9 mouse cellular contexts compared by ENCODE assay signal in genomic region chr19:11911021-11911420, GRCm38 (mm10). TPM values are rescaled to one million over a fixed set of nuclear protein-coding genes. Genes with fewer than 3 reads are reported as not detected.
DNase-seq lines count a peak whose midpoint lies in the region; ATAC-seq and TF ChIP-seq lines count a peak whose summit lies in the region.
"Had no signal": no experiment of that assay in that cellular context is flagged by ENCODE, and none has a peak within 500 bp of the region (broad histone marks: within the 10 kb centered on the region; RNA-seq: fewer than 3 reads in every experiment).

No protein-coding gene starts in this region.

- no peak for ATAC-seq in erythroblast, adult 5-6 weeks (replicated peaks; ENCODE audit: low FRiP score, poor library complexity, severe bottlenecking)
- no peak for ATAC-seq in liver, embryonic 11.5 days (replicated peaks; ENCODE audit: low FRiP score)
- no peak for ATAC-seq in stomach, embryonic 16.5 days (ENCODE audit: insufficient read depth, low FRiP score)

- WGBS in spleen, adult 2 months = 76% methylated on average over 5 of the region's 5 CpGs
- 56% methylated on average over 5 of the region's 5 CpGs for WGBS in liver, embryonic 11.5 days
- 87% methylated on average over 5 of the region's 5 CpGs for WGBS in stomach, embryonic 16.5 days

- H3K4me1 ChIP-seq in erythroblast, embryonic 14.5 days (ENCODE audit: control insufficient read depth) = peaks cover 28% of the 10 kb centered on the region
- H3K4me1 ChIP-seq in spleen, adult 2 months (ENCODE audit: control insufficient read depth, insufficient read depth, insufficient read length) = peaks cover 3% of the 10 kb centered on the region; the same call in 1 of the 2 replicates
- H3K4me1 ChIP-seq in liver, embryonic 11.5 days (replicated peaks; ENCODE audit: control insufficient read depth, insufficient read depth, low read length) = peaks cover 15% of the 10 kb centered on the region
- peaks cover 5% of the 10 kb centered on the region; the same call in 1 of the 2 replicates for H3K4me1 ChIP-seq in stomach, embryonic 16.5 days (ENCODE audit: control insufficient read depth, insufficient read depth, low read length)

- DNase-seq in spleen, adult 2 months (ENCODE audit: low read depth in 1 of 2, low spot score in 2 of 2) = no peak
- no peak for DNase-seq in spleen, postnatal 4 days (ENCODE audit: low spot score in 2 of 2)
- no peak for DNase-seq in liver, embryonic 11.5 days (ENCODE audit: low spot score)
- DNase-seq in urinary bladder, postnatal 10 days (ENCODE audit: low spot score) = no peak
- no peak for DNase-seq in layer of hippocampus, postnatal 14 days (ENCODE audit: low spot score in 2 of 2)

- peak overlapping the region; percentile 66; the same call in 1 of the 2 replicates for H3K9ac ChIP-seq in liver, embryonic 11.5 days (ENCODE audit: low read depth, low read length)
- no peak overlapping the region for H3K9ac ChIP-seq in stomach, embryonic 16.5 days (ENCODE audit: low read length)

- no peak for TF ChIP-seq CTCF in spleen, adult 2 months (IDR thresholded peaks at IDR 0.05; ENCODE audit: extremely low read depth, insufficient read depth, insufficient read length, insufficient replicate concordance)

- H3K4me3 ChIP-seq in erythroblast, embryonic 14.5 days (replicated peaks) = peak overlapping the region; percentile 87
- H3K4me3 ChIP-seq in spleen, adult 2 months (ENCODE audit: extremely low read depth, insufficient read depth, insufficient read length) = no peak overlapping the region
- peak overlapping the region; percentile 96 for H3K4me3 ChIP-seq in liver, embryonic 11.5 days (ENCODE audit: low read depth, low read length)
- peak overlapping the region; percentile 74 for H3K4me3 ChIP-seq in stomach, embryonic 16.5 days (replicated peaks; ENCODE audit: low read length)

- H3K27ac ChIP-seq in spleen, adult 2 months (ENCODE audit: insufficient read depth, low read length) = peak overlapping the region; percentile 82; the same call in 1 of the 2 replicates
- H3K27ac ChIP-seq in liver, embryonic 11.5 days (ENCODE audit: low read depth, low read length) = no peak overlapping the region
- no peak overlapping the region for H3K27ac ChIP-seq in stomach, embryonic 16.5 days (ENCODE audit: low read length)

- peaks cover 13% of the 10 kb centered on the region for H3K36me3 ChIP-seq in erythroblast, embryonic 14.5 days (ENCODE audit: control insufficient read depth)
- H3K36me3 ChIP-seq in spleen, adult 2 months (ENCODE audit: control insufficient read depth, insufficient read depth, low read length) = peaks cover 4% of the 10 kb centered on the region; the same call in 1 of the 2 replicates
- H3K36me3 ChIP-seq in liver, embryonic 11.5 days (ENCODE audit: control insufficient read depth, insufficient read depth, low read length) = no peaks in the 10 kb centered on the region; the same call in 1 of the 2 replicates
- H3K36me3 ChIP-seq in stomach, embryonic 16.5 days (ENCODE audit: control insufficient read depth, insufficient read depth, low read length) = no peaks in the 10 kb centered on the region

- no peaks in the 10 kb centered on the region for H3K9me3 ChIP-seq in erythroblast, embryonic 14.5 days (ENCODE audit: control insufficient read depth, low read length)
- no peaks in the 10 kb centered on the region for H3K9me3 ChIP-seq in liver, embryonic 11.5 days (ENCODE audit: control insufficient read depth, low read length)
- H3K9me3 ChIP-seq in stomach, embryonic 16.5 days (replicated peaks; ENCODE audit: control insufficient read depth, low read length) = no peaks in the 10 kb centered on the region

- H3K27me3 ChIP-seq in erythroblast, embryonic 14.5 days (ENCODE audit: control insufficient read depth) = no peaks in the 10 kb centered on the region
- H3K27me3 ChIP-seq in spleen, adult 2 months (ENCODE audit: control insufficient read depth, insufficient read depth, low read length) = no peaks in the 10 kb centered on the region
- H3K27me3 ChIP-seq in liver, embryonic 11.5 days (replicated peaks; ENCODE audit: control insufficient read depth, insufficient read depth, low read length) = no peaks in the 10 kb centered on the region
- H3K27me3 ChIP-seq in stomach, embryonic 16.5 days (ENCODE audit: control insufficient read depth, insufficient read depth, low read length) = no peaks in the 10 kb centered on the region

- no peak for TF ChIP-seq POLR2A in spleen, adult 2 months (IDR thresholded peaks at IDR 0.05; ENCODE audit: low read depth, low read length)

- H3K4me2 ChIP-seq in liver, embryonic 11.5 days = peak overlapping the region; percentile 84
- H3K4me2 ChIP-seq in stomach, embryonic 16.5 days (ENCODE audit: low read depth, low read length) = peak overlapping the region; percentile 73

RNA-seq across cellular contexts. Expression of gene Patl1, which starts 1.2 kb away (rescaled TPM):
- 0.16 and 0.23 TPM in 2 replicates for polyA plus RNA-seq in erythroblast, embryonic 14.5 days (2012)
- 8.5 and 8.8 TPM in 2 replicates for total RNA-seq in erythroblast, adult 5-6 weeks (2015; ENCODE audit: low replicate concordance)
- total RNA-seq in erythroblast, adult 5-6 weeks (2017; ENCODE audit: low replicate concordance) = 2.4 and 3.9 TPM in 2 replicates
- polyA plus RNA-seq in spleen, adult 2 months (2012; rRNA removed) = 12.6 and 13.7 TPM in 2 replicates
- polyA plus RNA-seq in liver, embryonic 11.5 days (2014; fragmentation: Nextera tagmentation; extraction: Ambion mirVana) = 21.7 and 24.3 TPM in 2 replicates
- 16.6 and 16.9 TPM in 2 replicates for polyA plus RNA-seq in stomach, embryonic 16.5 days (2015; fragmentation: Nextera tagmentation; extraction: Ambion mirVana)
- total RNA-seq in layer of hippocampus, postnatal 14 days (2021) = 10 to 100 TPM; 19.1 to 20.2 TPM

RNA-seq across cellular contexts. Expression of gene Olfr1420, which starts 24.7 kb away (rescaled TPM):
- not detected in 2 replicates for polyA plus RNA-seq in erythroblast, embryonic 14.5 days (2012)
- not detected in 2 replicates for total RNA-seq in erythroblast, adult 5-6 weeks (2015; ENCODE audit: low replicate concordance)
- total RNA-seq in erythroblast, adult 5-6 weeks (2017; ENCODE audit: low replicate concordance) = not detected in 2 replicates
- not detected in 2 replicates for polyA plus RNA-seq in spleen, adult 2 months (2012; rRNA removed)
- polyA plus RNA-seq in liver, embryonic 11.5 days (2014; fragmentation: Nextera tagmentation; extraction: Ambion mirVana) = 0.14 TPM in 1 of 2 replicates, not detected in the other
- 0.06 TPM in 1 of 2 replicates, not detected in the other for polyA plus RNA-seq in stomach, embryonic 16.5 days (2015; fragmentation: Nextera tagmentation; extraction: Ambion mirVana)
- not detected for total RNA-seq in layer of hippocampus, postnatal 14 days (2021)
- polyA plus RNA-seq: large intestine, adult 2 months had no signal

RNA-seq across cellular contexts. Expression of gene Olfr1419, which starts 36.1 kb away (rescaled TPM):
- polyA plus RNA-seq in erythroblast, embryonic 14.5 days (2012) = not detected in 2 replicates
- not detected in 2 replicates for total RNA-seq in erythroblast, adult 5-6 weeks (2015; ENCODE audit: low replicate concordance)
- total RNA-seq in erythroblast, adult 5-6 weeks (2017; ENCODE audit: low replicate concordance) = not detected in 2 replicates
- not detected in 2 replicates for polyA plus RNA-seq in spleen, adult 2 months (2012; rRNA removed)
- polyA plus RNA-seq in liver, embryonic 11.5 days (2014; fragmentation: Nextera tagmentation; extraction: Ambion mirVana) = not detected in 2 replicates
- not detected in 2 replicates for polyA plus RNA-seq in stomach, embryonic 16.5 days (2015; fragmentation: Nextera tagmentation; extraction: Ambion mirVana)
- not detected for total RNA-seq in layer of hippocampus, postnatal 14 days (2021)
- polyA plus RNA-seq: large intestine, adult 2 months had no signal

RNA-seq across cellular contexts. Expression of gene Olfr1418, which starts 50.2 kb away (rescaled TPM):
- polyA plus RNA-seq in erythroblast, embryonic 14.5 days (2012) = not detected in 2 replicates
- not detected in 2 replicates for total RNA-seq in erythroblast, adult 5-6 weeks (2015; ENCODE audit: low replicate concordance)
- not detected in 2 replicates for total RNA-seq in erythroblast, adult 5-6 weeks (2017; ENCODE audit: low replicate concordance)
- polyA plus RNA-seq in spleen, adult 2 months (2012; rRNA removed) = not detected in 2 replicates
- not detected in 2 replicates for polyA plus RNA-seq in liver, embryonic 11.5 days (2014; fragmentation: Nextera tagmentation; extraction: Ambion mirVana)
- not detected in 2 replicates for polyA plus RNA-seq in stomach, embryonic 16.5 days (2015; fragmentation: Nextera tagmentation; extraction: Ambion mirVana)
- not detected for total RNA-seq in layer of hippocampus, postnatal 14 days (2021)
- polyA plus RNA-seq: large intestine, adult 2 months had no signal

RNA-seq across cellular contexts. Expression of gene Osbp, which starts 54.7 kb away (rescaled TPM):
- polyA plus RNA-seq in erythroblast, embryonic 14.5 days (2012) = 0.53 and 0.59 TPM in 2 replicates
- total RNA-seq in erythroblast, adult 5-6 weeks (2015; ENCODE audit: low replicate concordance) = 7.1 and 10.6 TPM in 2 replicates
- total RNA-seq in erythroblast, adult 5-6 weeks (2017; ENCODE audit: low replicate concordance) = 12.7 and 14.8 TPM in 2 replicates
- polyA plus RNA-seq in spleen, adult 2 months (2012; rRNA removed) = 9.5 and 9.6 TPM in 2 replicates
- 5.2 and 6.8 TPM in 2 replicates for polyA plus RNA-seq in liver, embryonic 11.5 days (2014; fragmentation: Nextera tagmentation; extraction: Ambion mirVana)
- polyA plus RNA-seq in stomach, embryonic 16.5 days (2015; fragmentation: Nextera tagmentation; extraction: Ambion mirVana) = 4.1 and 4.6 TPM in 2 replicates
- total RNA-seq in layer of hippocampus, postnatal 14 days (2021) = 10 to 100 TPM; 54.8 to 56.2 TPM

Comparison
In these comparisons a context has a peak if more than half of its experiments do, and no peak if none do; other contexts are left out.
1. RNA of gene Patl1, which starts 1.2 kb away (polyA plus RNA-seq): 21.7 to 24.3 TPM in liver, embryonic 11.5 days, 16.6 to 16.9 TPM in stomach, embryonic 16.5 days and 12.6 to 13.7 TPM in spleen, adult 2 months; 0.16 to 0.23 TPM in erythroblast, embryonic 14.5 days; every median in the first group is over 10 times any median in the second.